Mouse (Mus musculus) lung, postnatal 14 days (tissue): ENCODE measurements around the gene Sult2b1.

Source experiments
- DNase-seq: peaks from one replicate; pipeline ENCODE4 v3.0.0; 2021

The Sult2b1 gene

DNA sequence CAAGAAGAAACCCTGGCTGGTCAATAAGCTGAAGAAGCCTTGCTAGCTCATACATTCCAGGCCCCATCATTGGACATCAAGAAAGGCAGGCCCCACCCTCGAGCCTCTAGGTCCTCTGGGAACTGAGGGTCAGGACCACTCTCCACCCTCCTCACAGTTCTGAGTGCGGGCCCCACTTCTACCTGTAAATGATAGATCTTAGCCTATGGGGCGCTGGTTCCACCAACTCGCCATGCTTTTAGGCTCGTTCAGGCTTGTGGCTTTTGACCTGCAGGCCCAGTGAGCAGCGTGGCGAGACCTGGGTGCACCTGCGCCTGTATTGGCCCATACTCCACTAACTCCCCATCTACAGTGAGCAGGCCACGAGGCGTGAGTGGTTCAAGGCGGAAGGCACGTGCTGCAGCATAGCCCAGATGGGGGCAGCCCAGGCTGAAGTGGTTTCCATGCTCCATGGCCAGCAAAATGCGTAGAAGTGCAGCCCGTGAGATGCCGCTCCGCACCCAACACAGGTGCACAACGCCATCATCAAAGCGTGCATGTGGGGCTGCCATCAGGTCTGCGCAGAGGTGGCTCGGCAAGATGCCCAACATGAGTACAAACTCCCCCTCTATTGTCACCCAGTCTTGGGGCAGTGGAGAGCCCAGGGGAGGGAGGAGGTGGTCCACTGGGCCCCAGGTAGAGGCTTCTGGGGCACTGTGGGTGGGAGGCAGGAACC is 73.8 kb downstream of the Sult2b1 start:
- DNase-seq = no peak

DNA sequence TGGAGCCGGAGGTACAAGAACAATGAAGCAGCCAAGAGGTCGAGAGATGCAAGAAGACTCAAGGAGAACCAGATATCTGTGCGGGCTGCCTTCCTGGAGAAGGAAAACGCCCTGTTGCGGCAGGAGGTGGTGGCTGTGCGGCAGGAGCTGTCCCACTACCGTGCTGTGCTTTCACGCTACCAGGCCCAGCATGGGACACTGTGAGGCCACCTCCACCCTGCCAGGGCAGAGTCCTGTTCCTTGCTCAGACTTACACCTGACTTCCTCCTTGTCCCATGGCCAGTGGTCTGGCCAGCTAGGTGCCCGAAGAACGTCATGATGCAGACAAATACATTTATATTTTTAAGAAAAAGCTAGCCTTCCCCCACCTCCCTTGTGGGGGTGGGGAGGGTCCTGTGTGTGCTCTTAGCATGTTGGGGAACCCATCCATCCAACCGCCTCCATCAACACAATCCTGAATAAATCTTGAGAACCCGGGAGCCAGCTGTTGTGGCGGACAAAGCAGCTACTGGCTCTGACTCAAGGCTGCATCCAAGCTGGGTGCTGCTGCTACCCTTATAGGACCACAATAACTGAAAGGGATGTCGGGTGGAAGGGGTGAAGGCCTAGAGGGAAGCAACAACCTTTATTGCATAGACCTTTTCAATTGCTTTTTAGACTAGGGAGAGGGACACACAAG is 74.7 kb downstream of the Sult2b1 start:
- DNase-seq = no peak

DNA sequence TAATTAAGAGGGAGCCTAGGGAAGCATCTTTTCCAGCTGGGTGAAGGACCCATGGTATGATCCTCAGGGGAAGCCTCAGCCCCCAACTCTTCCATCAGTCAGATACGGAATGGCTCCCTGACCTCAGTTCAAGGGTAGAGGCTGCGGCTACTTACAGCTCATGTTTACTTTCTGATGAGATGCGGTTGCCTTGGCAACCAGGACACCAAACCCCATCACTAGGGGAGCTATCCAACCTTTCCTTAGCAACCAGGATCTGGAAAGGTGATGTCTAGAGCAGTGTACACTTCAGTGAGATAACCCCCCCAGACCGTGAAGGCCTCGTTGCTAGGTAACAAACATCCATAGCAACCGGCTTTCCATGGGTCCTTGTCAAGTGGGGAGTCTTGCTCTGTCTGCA is 75.4 kb downstream of the Sult2b1 start:
- DNase-seq = no peak

- no peak for DNase-seq
Observed at GRCm38 (mm10) chr7:45708221-45708761, 76.2 kb downstream of the Sult2b1 start.

GRCm38 (mm10) chr7:45707375-45707967 is 77.0 kb downstream of the Sult2b1 start:
- peak; percentile 96 for DNase-seq

GRCm38 (mm10) chr7:45706721-45707241 is 77.7 kb downstream of the Sult2b1 start:
- DNase-seq = peak; percentile 88

GRCm38 (mm10) chr7:45705873-45706281 is 78.6 kb downstream of the Sult2b1 start:
- DNase-seq = peak; percentile 72

DNA sequence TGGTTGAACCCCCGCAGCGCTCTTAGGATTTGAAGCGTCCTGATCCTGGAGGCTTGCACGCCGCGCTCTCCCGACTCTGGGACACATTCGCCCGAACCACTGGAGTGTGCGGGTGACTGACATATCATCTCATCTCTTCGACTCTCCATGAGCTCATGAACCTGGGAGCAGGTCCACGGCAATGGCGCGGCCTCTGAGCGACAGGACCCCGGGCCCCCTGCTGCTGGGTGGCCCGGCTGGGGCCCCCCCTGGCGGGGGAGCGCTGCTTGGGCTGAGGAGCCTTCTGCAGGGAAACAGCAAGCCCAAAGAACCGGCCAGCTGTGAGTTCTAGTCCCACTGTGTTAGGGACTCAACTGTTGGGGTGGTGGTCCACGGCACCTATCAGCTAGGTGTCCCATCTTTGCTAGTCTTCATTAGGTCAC is 79.0 kb downstream of the Sult2b1 start:
- no peak for DNase-seq

- peak; percentile 98 for DNase-seq
Observed at GRCm38 (mm10) chr7:45704730-45705442, 79.6 kb downstream of the Sult2b1 start, which contains the start of gene Dbp. Gene Dbp (plus strand): TSS chr7:45705088.

GRCm38 (mm10) chr7:45704046-45704559 is 80.4 kb downstream of the Sult2b1 start:
- no peak for DNase-seq

- DNase-seq = no peak
Observed at GRCm38 (mm10) chr7:45703521-45704033, 80.9 kb downstream of the Sult2b1 start.

GRCm38 (mm10) chr7:45702809-45703520 is 81.5 kb downstream of the Sult2b1 start:
- DNase-seq = no peak

DNA sequence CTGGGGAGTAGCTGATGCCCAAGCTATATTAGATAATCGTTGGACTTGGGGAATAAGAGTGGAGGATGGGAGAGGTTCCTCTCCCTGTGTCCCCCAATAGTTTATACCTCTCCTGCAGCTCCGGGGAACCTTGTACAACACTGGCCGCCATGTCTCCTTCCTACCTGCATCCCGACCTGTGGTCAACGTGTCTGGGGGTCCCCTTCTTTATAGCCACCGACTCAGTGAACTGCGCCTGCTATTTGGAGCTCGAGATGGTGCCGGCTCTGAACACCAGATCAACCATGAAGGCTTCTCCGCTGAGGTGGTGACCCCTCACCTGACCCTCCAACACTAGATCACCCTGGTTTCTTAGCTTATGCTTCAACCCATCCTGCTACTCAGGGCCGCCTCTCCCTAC is 82.2 kb downstream of the Sult2b1 start:
- DNase-seq = no peak

GRCm38 (mm10) chr7:45701607-45702006 is 82.9 kb downstream of the Sult2b1 start:
- DNase-seq = no peak

DNA sequence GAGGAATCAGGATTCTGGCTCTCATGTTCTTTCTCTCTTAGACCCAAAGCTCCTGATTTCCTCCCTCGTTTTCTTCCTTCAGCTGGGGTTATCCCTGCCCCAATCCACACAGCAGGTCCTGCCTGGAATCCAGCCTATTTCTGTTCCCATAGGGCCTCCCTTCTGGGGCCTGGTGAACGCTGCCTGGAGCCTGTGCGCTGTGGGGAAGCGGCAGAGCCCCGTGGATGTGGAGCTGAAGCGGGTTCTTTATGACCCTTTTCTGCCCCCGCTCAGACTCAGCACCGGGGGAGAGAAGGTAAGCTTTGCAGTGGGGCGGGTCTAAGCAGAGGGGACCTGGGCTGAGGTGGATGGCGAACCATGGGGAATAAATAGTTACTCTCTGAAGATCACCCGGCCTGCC is 83.4 kb downstream of the Sult2b1 start:
- DNase-seq = no peak

DNA sequence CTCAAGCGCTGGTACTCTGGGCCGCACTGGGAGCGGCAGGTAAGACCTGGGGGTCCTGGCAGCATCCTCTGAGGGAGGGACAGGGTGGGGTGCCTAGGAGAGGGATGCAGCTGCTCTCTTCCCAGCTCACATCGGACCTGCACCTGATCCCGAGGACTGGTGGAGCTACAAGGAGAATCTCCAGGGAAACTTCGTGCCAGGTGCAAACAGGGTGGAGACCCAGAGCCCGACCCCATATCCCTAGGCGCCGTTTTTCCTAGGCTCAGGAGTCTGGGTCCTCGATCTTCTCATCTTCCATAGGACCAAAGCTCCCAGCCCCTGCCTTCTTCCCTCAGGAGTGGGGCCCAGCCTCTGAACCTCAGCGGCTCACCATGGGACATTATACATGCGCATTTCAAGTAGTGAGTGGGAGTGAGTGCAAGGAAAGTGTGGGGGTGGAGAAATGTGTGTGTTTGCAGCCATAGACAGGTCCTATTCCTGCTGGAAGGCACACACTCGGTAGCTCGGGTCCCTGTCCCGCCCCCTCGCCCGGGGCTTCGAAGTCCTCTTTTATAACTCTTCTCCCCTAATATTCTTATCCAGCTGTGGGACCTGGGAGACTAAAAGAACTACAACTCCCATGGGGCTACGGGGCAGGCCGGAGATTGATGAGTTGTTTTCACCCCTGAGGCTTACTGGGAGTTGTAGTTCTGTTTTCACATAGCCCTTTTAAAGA is 84.0 kb downstream of the Sult2b1 start:
- DNase-seq = peak; percentile 80

GRCm38 (mm10) chr7:45699523-45700141 is 84.8 kb downstream of the Sult2b1 start, which contains the start of gene Car11:
Gene Car11 (plus strand): TSS chr7:45699843.
- no peak for DNase-seq

DNA sequence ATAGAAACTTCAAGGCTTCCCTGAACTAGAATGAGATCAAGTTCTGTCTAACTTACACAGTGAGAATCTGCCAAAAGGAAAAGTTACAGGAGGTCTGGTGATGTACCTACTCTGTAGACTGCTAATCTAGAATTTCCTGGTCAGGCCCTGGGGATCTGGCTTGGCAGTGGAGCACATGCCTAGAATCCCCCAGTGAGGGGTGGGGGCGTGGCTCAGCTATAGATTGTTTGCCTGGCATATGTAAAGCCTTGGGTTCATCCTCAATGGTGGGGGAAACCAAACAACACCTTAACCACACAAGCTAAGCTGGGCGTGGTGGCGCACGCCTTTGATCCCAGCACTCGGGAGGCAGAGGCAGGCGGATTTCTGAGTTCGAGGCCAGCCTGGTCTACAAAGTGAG is 86.6 kb downstream of the Sult2b1 start:
- no peak for DNase-seq

- DNase-seq = no peak
Observed at GRCm38 (mm10) chr7:45695098-45695497, 89.4 kb downstream of the Sult2b1 start.

DNA sequence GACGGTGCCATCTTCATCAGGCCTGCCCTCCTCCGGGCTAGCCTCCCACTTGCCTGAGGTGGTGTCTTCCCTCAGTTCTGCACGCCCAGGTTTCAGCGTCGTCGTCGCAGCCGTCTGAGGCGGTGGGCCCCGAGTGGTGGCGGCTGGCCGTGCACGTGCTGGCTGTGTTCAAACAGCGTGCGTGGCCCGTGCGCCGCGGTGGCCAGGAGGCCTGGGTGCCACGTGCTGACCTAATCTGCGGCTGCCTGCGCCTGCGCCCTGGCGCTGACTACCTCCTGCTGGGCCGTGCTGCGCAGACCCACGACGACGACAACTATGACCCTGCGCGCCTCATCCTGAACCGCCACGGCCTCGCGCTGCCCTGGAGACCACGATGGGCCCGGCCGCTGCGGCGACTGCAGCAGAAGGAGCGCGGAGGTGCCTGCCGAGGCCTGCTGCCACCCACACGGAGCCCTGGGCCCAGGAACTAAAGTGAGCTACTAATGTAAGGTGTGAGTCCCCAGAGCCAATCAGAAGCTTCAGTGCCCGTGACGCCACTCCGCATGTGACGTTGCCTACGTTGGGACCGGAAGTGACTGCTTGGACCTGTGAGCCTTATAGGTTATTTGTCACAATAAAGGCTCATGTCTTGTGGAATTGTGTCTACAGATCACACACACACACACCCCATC is 90.4 kb downstream of the Sult2b1 start, which contains the start of gene Sec1:
Gene Sec1 (minus strand): TSS at position 482 of the 671 bp plus-strand sequence.
- DNase-seq = no peak
